Mouse (Mus musculus): Measurements from ENCODE around the gene Gm4884.
"Not testable (repeated sequence)": the region's sequence is repeated elsewhere in the genome, so short reads cannot be mapped to it uniquely, and the experiment has no call there.

Gene Gm4884

DNA sequence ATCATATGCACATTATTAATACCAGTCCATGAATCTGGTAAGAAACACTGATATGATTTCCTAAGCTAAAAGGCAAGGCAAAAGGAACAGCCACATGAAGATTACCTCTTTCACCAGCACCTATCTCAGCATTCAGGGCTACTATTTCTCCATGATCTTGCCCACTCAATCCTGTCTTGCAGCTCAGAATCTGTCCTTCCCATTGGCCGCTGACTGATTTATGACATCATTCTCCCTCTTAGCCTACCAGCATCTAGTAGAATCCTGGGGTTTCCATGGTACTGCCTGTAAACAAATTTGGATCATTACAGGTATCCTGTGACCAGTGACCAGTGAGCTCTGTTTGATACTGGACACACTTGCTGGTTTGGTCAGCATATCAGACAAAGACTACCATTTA, at the start of gene Gm4884:
Gm4884 (plus strand) TSS at position 301 of the 400 bp plus-strand sequence.
- not testable (repeated sequence) for DNase-seq

GRCm38 (mm10) chr7:40987243-40987642, 45.3 kb upstream of the Gm4884 start, which contains the start of gene 4930433I11Rik:
Gene 4930433I11Rik, plus strand, starts transcription at chr7:40987543.
- no peak for DNase-seq

DNA sequence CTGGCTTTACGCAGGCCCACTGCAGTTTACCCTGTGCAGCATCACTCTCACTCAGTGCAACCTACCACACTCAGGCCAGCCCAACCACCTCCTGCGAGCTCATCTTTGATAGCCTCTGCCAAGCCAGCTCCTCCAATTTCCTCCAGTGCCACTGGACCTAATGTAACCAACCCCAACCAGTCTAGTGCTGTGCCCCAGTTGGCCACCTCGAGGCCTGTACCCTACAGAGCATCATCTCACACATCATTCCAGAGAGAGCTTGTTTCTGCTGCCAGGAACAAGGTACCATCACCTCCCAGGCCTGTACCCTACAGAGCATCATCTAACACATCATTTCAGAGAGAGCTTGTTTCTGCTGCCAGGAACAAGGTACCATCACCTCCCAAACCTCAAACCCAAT, 11.5 kb downstream of the Gm4884 start:
- DNase-seq: not testable (repeated sequence)

Data from kidney, adult 9 months (tissue).